Mouse (Mus musculus) heart, adult 18-20 months (tissue): ENCODE measurements at regions not wholly inside any gene's neighbourhood (a gene's known extent, or its start where the extent isn't known, plus 50 kb on each side); places are given as distances from the start of the nearest gene placed in this dataset.
"Not testable (repeated sequence)": the region's sequence is repeated elsewhere in the genome, so short reads cannot be mapped to it uniquely, and the experiment has no call there.

Source experiments
- DNase-seq, 2 experiments: peaks; one replicate each; pipeline ENCODE4 v3.0.0; 2021 to 2022; ENCODE audit warnings: mixed read lengths in 1 of 2

DNA sequence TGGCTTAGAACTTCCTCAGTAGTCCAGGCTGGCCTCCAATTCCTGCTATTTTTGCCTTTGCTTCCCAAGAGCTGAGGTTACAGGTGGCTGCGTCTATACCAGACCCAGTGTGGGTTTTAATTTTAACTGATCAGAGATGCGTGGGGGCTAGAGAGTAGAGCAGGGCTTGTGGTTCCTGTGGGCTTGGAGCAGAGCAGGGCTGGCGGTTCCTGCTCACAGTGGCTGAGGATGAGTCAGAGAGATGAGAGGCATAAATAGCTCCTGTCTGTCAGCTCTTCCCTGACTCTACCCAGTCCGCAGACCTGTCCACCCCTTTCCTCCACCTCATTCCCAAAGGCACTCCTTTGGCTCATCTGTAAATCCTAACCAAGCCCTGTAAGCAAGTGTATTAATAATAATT, 304.8 kb downstream of the Abcc12 start:
- DNase-seq, result no peak

DNA sequence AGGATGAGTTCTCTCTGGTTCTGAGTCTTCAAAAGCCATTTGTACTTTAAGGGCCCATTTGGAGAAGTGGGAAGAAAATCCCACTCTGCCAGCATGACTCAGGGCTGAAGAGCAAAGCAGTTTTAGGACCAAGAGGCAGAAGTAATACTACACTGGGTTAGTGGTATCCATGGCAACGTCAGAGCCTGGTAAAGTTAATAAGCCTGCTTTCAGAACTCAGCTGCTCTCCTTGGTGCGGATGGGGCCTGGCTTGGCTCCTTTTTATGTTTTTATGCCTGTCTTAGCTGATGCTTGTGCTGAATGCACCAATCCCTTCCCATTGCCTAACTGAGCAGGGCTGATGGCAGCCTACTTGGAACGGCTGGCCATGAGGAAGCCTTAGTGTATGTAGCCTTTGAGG, 306.7 kb downstream of the Abcc12 start:
- DNase-seq, result no peak

DNA sequence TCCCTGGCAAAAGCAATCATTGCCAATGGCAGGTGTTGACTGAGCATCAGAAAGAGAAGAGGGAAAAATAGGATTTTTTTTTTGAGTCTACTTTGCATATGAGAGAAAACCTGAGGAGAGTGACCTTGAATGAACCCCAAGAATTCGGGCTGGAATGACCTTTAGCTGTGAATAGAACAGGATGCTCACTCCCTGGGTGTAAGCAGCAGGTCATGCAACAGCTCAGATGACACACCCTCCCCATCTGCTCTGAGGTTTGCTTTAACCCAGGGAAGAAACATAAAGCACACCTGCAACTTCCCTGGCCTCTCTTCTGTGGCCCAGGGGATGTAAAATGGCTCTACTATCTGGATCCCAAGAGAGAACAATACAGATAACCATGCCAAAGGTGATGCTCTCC, 307.9 kb downstream of the Abcc12 start:
- DNase-seq, result no peak

DNA sequence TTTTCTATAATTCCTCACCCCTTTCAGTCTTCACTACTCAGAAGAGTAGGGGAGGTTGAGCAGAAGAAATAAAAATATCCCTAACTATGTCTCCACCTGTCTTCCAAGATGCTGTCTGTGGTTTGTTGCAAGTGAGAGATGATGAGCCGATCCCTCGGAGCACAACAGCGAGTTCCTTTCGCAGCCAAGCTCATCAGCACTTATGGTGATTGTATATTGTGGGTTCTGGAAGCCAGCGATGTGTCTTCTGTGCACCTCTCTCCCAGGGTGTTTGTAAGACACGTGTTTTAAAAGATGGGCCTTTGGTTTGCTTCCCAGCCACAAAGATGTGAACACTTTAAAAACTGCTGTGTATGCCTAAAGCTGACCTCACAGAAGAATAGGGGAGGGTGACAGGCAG, 309.0 kb downstream of the Abcc12 start:
- DNase-seq, result no peak

DNA sequence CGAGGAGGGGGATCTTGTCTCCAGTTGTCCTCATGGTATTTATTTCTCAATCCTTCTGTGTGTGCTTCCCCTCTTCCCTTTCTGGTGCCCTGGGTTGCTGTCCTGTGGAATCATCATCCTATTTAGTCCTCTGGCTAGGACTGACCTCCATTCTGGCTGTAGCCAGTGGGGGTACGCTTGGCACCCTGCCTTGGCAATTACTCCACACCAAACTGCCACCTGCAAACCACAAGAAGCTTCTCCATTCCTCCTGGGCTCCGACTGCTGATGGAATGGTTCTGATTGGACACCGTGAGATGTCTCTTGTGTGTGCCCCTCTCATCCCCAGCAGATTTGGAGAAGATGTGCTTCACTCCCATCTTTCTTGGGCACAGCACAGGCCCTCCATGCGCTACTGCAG, 322.5 kb downstream of the Abcc12 start:
- DNase-seq, result no peak

DNA sequence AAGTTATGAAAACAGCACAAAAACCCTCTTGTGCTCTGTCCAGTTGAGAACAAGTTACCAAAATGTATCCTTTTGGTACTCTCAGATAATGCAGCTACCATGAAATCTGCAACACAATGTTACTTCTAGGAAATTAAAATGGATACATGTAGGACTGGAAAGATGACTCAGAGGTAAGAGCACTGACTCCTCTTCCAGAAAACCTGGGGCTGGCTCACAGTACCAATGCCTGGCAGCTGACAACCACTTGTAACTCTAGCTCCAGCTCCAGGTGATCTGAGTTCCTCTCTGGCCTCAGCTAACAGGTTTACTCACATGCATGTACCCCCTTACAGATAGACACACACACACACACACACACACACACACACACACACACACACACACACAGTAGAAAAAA, 325.1 kb downstream of the Abcc12 start:
- no peak for DNase-seq

DNA sequence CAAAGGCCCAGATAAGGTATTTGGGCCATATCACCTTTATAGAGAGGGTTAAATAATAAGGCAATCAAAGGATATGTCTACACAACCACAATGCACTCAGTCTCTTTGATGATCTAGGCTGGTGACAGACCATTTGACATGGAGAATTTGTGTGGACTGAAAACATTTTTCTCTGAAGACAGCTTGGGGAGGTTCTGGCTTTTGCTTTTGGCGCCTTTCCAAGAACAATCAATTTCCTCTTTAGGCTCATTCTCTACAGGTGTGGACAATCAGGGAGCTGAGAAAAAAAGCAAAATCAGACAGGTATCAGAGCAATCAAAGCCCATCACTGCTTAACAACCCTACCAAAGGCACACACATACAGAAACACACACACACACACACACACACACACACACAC, 325.8 kb downstream of the Abcc12 start:
- no peak for DNase-seq

DNA sequence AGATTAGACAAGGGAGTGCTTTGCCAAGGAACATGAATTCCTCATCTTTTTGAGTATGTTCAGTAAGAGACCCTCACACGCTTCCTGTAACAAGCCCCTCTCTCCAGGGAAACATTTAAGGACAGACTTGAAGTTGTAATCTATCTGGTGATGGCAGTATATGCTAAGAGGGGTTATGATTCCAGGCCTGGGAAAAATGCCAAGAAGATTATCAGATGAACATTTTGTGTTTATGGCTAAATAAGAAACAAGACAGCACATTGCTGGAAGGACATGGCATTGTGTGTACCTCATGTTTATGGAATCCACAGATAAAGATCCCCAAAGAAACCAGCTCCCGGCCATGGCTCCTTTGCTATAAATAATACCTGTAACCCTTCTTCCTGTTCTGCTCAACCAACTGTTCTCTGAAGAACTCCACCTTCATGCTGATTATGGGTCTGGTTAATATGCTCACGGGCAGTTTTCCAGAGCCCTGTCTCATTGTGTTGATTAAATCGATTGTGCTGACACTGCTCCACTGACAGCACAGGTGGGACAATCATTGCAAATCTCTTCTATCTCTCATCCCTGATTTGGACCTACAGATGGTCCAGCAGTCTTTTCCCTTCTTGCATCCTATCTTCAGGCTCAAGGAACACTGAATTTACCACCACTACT, 327.7 kb downstream of the Abcc12 start:
- no peak for DNase-seq

DNA sequence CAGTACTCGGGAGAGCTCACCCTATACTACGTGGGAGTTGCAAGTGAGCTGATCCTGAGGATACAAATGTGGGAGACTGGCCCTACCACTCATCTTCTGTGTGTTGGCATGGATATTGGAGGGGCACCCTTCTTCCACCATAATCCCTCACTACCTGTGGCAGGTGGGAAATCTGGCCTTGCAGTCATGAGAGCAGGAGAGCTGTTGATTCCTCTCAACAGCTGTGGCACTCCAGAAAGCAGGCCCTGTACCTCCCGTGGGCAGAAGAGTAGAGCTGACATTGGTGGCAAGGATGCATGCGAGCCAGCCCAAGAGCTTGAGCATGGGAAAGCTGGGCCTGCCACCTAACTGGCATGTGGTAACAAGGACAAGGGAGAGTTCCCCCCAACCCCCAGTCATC, 345.8 kb downstream of the Abcc12 start:
- no peak for DNase-seq

DNA sequence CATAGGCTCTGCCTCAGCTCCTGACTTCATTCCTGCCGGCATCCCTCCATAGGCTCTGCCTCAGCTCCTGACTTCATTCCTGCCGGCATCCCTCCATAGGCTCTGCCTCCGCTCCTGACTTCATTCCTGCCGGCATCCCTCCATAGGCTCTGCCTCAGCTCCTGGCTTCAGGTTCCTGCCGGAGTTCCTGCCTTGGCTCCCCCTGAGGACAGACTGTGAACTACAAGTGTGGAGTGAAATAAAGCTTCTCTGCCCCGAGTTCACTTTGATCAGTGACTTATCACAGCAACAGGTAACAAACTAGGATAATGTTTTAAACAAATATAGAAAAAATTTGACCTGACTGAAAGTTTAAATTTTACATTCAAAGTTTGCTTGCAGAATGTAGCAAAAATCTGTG, 348.5 kb downstream of the Abcc12 start:
- not testable (repeated sequence) for DNase-seq

DNA sequence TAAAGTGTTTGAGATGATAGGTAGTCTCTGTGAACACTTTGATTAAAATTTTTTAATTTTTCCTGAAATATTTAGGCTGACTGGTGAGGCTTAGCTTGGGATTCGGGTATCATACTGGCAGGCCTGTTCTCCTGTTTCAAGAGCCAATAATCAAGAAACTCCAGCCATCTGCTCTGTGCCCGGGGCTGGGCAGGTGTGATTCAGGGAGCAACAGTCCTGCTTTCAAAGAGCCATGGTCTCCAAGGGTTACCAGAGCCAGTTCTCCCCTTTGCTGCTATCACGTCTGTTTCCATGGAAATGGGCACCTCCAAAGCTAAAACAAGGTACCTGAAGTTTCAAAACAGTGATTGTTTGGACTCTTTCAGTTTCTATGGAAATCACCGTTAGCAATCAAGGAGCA, 355.6 kb downstream of the Abcc12 start:
- no peak for DNase-seq

DNA sequence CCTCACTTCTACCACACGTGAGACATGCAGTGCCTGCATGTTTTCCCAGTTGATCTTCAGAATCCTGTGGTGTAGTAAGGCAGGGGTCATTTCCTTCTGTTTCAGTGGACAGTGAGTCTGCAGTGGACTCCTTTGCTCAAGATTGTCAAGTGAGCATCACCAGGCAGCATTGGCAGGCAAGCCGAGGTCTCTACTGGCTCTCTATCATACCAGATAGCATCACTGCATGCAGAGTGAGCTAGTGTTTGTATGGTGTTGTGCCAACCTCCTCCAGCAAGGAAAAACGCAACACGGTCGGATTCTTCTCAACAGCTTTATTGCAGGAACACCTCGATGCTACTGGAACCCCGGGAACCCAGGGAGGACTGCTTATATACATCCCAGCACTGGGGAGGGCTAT, 357.8 kb downstream of the Abcc12 start:
- DNase-seq, result no peak

DNA sequence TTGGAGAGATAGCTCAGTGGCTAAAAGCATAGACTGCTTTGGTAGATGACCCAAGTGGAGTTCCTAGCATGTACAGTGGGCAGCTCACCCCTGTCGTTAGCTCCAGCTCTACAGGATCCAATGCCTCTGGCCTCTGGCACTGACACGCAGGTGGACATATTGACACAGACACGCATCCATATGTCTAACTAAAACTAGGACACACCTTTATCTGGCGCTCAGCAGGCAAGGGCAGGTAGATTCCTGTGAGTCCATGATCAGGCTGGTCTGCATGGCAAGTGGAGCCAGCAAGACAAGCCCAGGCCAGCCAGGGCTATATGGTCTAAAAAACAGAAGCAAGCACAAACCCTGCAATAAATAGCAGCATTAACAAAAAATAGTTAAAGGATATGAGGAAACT, 358.3 kb downstream of the Abcc12 start:
- no peak for DNase-seq

DNA sequence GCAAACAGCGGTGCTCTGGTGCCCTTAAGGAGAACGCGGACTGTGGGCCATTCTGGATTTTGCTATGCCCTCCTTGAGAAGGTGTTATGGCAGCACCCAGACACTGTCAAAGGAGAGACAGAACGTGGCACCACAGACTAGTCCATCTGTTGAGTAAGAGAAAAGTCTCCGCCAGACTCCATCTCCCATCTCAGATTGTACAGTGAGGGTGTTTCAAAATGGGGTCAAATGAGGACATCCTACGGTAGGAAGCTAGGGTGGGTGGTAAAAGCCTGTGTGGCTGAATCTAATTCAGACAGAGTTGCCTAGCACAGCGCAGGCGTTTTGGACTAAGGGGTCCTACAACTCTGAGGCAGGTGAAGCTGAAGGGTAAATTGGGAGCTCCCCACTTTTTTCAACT, 366.1 kb downstream of the Abcc12 start:
- no peak for DNase-seq

DNA sequence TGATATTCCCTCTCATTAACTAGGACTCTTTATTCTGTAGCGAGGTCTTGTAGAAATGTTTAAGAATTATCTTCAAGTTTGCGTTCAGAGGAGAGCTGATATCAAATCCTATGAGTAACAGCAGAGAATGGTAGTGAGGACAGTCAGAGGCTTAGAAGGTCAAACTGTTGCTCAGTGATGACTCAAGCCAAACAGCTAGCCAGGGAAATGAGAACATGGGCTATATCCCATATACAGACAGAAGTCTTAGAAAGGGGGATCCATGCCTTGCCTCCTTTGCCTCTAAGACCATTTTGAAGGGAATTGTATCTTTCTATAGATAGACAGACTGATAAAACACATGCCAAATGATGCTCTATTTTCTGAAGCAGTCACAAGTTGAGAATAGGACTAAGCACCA, 368.0 kb downstream of the Abcc12 start:
- DNase-seq, result no peak

DNA sequence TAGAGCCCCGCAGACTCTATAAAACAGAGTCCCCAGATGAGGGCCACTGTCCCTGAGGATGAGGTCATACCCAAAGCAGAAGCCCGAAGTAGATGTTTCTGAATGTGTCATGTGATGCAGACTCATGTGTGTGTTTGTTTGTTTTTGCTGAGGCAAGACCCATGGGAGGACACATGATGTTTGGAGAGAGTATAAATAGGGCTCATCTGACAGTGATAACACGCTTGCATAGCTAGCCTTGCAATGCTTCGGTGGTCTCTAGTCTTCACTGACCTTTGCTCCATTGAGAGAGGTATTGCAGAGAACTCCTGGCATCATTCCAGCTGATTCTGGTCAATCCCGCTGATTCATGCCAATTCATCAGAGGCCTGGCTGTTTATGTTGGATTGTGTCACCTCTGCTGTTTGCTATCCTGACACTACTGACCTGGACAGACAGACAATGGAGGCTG, 368.1 kb downstream of the Phkb start:
- no peak for DNase-seq

DNA sequence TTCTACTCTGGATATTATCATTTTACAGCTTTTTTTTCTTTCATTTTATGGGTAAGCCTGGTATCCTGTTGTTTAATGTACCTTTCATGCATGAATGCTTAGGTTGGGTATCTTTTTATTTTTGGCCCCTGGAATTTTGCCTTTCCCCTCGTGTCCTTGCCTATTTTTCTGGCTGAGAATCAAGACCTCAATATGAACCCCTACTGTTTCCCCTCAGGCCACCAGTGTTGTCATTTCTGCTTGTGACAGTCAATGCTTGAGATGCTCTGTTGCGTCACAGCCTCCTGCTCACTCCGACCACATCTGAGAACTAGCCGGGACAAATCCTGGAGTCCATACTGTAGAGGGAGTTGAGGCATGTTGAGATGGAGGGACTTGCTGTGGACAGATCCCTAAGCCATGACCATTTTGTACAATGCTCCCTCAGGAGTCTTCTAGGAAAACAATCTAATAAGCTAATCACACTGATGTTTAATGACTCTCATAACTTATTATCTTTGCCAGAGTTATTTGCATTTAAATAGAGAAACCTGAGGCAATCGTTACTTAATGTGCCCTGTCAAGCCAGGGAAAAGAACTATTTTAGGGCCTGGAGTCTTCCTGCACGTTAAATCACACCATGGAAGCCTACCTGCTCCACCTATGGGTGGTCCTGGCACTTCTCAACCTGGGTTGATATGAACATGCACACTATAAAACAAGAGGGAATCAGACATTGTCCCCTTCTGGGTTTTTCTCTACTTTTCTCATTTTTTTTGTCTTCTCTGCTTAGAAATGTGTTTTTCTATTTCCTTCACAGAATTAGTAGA, 363.9 kb downstream of the Phkb start:
- no peak for DNase-seq

DNA sequence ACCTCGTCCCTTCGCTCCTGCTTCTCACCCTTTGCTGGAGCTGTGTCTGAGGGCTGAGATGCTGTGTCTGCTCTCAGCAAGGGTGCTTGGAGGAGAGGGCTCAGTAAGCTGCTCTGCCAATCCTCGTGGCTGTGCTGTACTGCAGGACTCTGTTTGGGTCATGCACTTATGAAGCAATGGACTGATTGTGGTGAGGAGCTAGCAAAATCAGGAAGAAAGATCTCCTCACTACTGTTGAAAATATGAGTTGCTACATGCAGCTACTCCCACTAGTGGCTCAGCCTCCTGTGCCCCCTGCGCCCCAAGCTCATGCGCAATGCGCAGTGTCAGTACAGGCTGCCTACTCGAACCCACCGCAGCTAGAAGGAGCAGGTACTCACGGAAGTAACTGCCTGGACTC, 362.3 kb downstream of the Phkb start:
- DNase-seq, result no peak

DNA sequence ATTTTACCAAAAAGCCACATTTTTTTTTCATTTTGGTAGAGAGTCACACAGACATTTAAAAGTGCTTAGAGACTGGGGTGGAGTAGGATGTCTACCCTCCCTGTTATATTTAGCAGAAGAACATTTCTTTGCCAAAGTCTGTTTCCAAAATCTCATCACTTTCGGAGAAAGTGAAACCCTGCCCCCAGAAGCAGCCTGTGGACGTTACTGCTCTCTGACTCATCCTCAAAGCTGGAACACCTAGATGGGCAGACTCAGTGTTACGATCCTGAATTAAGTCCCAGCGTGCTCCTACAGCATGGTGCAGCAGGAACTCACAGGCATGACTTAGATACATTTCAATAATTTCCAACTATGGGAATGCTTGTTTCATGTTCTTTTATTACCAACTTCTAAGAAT, 361.1 kb downstream of the Phkb start:
- DNase-seq, result no peak

DNA sequence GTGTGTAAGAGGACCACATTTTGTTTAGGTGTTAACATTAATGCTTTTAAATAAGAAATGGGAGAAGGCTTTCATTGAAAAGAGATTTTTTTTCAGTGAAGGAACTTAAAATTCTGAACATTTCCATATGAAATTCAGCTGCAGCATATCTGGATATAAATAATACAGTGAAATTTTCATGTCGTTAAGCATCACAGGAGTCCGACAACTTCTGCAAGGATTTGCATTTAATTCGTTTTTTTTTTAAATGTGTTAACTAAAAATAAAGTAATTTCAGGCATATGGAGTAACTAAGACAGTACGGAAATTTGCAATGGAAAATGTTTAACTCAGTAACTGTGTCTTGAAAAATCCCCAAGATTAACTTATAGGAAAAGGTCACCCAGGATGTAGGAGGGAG, 351.5 kb downstream of the Phkb start:
- no peak for DNase-seq

DNA sequence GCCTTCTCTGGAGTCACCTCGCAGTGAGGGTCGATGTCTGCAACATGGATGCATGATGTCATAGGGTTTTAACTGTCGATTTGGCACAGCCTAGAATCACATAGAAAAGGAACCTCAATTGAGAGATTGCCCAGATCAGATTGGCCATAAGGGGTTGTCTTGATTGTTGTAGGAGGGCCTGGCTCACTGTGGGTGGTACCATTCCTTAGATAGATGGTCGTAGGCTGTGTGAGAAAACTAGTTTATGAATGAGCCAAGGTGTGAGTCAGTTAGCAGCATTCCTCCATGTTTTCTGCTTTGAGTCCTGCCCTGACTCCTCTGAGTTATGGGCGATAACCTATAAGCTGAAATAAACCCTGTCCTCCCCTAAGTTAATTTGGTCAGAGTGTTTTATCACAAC, 343.9 kb downstream of the Phkb start:
- no peak for DNase-seq

DNA sequence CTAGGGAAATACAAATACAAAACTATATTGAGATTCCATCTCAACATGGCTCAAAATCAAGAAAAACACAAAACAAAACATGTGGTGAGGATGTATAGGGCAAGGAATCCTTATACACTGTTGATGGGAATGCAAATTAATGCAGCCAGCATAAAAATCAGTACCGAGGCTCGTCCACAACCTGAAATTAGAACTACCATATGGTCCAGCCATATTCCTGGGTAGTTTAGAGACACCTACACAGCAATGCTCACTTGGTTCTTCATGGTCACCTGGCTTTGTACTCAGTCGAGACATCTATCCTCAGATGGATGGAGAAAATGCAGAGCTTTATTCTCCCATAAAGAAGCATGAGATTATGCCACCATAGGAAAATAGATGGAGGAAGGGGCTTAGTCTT, 340.0 kb downstream of the Phkb start:
- DNase-seq, result no peak

DNA sequence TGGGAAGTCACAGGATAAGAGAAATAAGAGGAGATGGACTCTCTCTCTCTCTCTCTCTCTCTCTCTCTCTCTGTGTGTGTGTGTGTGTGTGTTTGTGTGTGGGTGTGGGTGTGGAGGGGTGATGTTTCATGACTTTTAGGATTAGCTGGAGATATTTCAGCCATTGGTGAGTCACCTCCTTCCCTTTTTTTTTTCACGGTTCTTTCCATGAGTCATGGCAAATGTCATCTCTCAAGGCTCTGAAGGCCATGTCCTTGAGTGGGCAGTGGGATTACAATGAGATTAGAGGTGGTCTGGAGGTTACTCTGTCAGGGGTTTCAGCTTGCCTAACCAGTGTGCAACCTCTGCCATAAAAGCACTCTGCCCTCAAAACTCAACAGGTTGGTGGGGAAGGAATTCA, 329.3 kb downstream of the Phkb start:
- DNase-seq, result no peak

DNA sequence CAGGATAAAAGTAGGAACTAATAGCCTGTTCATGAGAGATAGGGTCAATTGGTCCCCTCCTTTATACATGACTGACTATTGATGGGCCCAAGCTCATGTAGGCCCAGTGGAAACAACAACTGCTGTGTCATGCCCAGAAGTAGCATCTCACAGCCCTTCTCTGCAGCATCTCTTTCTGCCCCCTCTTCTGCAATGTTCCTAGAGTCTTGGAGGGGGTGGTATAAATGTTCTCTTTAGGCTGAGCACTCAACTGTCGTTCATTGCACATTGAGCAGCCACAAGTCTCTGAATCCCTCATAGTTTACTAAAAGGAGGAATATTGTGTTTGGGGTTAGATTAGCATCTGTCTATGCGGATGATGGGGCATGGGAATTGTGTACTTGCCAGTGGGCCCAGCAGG, 324.1 kb downstream of the Phkb start:
- no peak for DNase-seq
